Mouse (Mus musculus) heart, postnatal 14 days (tissue): ENCODE results near the gene Trim56. TPM values are rescaled to one million over a fixed set of nuclear protein-coding genes. Genes with fewer than 3 reads are reported as not detected.
"Not testable (repeated sequence)": the region's sequence is repeated elsewhere in the genome, so short reads cannot be mapped to it uniquely, and the experiment has no call there.

Source experiments
- DNase-seq, 2 experiments: peaks; one replicate each; pipeline ENCODE4 v3.0.0; 2021 to 2022
- intact Hi-C: fragments of 180-260 bp; cut with DNase I; formaldehyde crosslinking; loops from one replicate; pipeline ENCODE4 v1.15.1; 2025
- long read RNA-seq, 2 experiments: library from polyadenylated mRNA; stranded (forward); transcript quantifications; one replicate each; pipeline ENCODE4 v2.0.0; 2021
- total RNA-seq, 2 experiments: library from RNA; stranded (reverse); gene quantifications; 2 replicates each; pipeline ENCODE4 v1.2.3; 2021

Trim56 gene
- 10 to 100 TPM; 19.4 to 20.4 TPM for total RNA-seq
- long read RNA-seq, experiment 1, partial matches to known transcripts, result 0 of 6 reads
- long read RNA-seq, experiment 1, other reads (novel, unspliced or antisense), result 6 of 6 reads
- long read RNA-seq, experiment 2, partial matches to known transcripts, result 0 of 1 reads
- long read RNA-seq, experiment 2, other reads (novel, unspliced or antisense), result 1 of 1 reads

- intact Hi-C loops, result no loop called here
- DNase-seq, result peak; percentile 80 to 81
Observed at GRCm38 (mm10) chr5:137115866-137116847, at the start of gene Trim56. Gene Trim56, minus strand, starts transcription at chr5:137116209.

GRCm38 (mm10) chr5:137161853-137162252 is 45.8 kb upstream of the Trim56 start:
- no peak for DNase-seq
- intact Hi-C loops, result no loop called here

- DNase-seq, result peak; percentile 50 to 65
- intact Hi-C loops, result no loop called here
Observed at GRCm38 (mm10) chr5:137159461-137159860, 43.5 kb upstream of the Trim56 start.

GRCm38 (mm10) chr5:137153289-137153688 is 37.3 kb upstream of the Trim56 start:
- intact Hi-C loops, result no loop called here
- DNase-seq, result no peak

- DNase-seq, result no peak
- intact Hi-C loops, result no loop called here
Observed at GRCm38 (mm10) chr5:137152623-137153022, 36.6 kb upstream of the Trim56 start.

- intact Hi-C loops, DNase-seq: not testable (repeated sequence)
Observed at GRCm38 (mm10) chr5:137149272-137149882, 33.4 kb upstream of the Trim56 start, which contains the start of gene Muc3. Gene Muc3, minus strand, starts transcription at chr5:137149322.

- intact Hi-C loops, result no loop called here
- no peak for DNase-seq
Observed at GRCm38 (mm10) chr5:137140836-137141235, 24.8 kb upstream of the Trim56 start.

GRCm38 (mm10) chr5:137138977-137139376 is 23.0 kb upstream of the Trim56 start:
- intact Hi-C loops, result loop anchor here (10.0 kb wide), 1 partner anchor 346 kb away; no protein-coding TSS in a partner anchor
- no peak for DNase-seq

GRCm38 (mm10) chr5:137134959-137135358 is 18.9 kb upstream of the Trim56 start:
- DNase-seq, result peak; percentile 39 to 47
- intact Hi-C loops, result loop anchor here (5.0 to 10.0 kb wide), 2 partner anchors 242 to 350 kb away; no protein-coding TSS in a partner anchor

GRCm38 (mm10) chr5:137131490-137131889 is 15.5 kb upstream of the Trim56 start:
- peak; percentile 74 to 76 for DNase-seq
- intact Hi-C loops, result loop anchor here (1.0 to 10.0 kb wide), 3 partner anchors 155 to 353 kb away; no protein-coding TSS in a partner anchor

- DNase-seq, result no peak
- intact Hi-C loops, result no loop called here
Observed at GRCm38 (mm10) chr5:137129281-137129680, 13.3 kb upstream of the Trim56 start.

GRCm38 (mm10) chr5:137123516-137123915 is 7.5 kb upstream of the Trim56 start:
- DNase-seq, result no peak
- intact Hi-C loops, result loop anchor here (2.0 kb wide), 1 partner anchor 163 kb away; the partner anchor contains the start of gene Ache

- intact Hi-C loops, result loop anchor here (2.0 kb wide), 1 partner anchor 164 kb away; the partner anchor contains the start of gene Ache
- DNase-seq, result peak; percentile 82 to 86
Observed at GRCm38 (mm10) chr5:137122686-137123193, 6.7 kb upstream of the Trim56 start.

GRCm38 (mm10) chr5:137121280-137121679 is 5.3 kb upstream of the Trim56 start:
- intact Hi-C loops, result no loop called here

GRCm38 (mm10) chr5:137118878-137119277 is 2.9 kb upstream of the Trim56 start:
- intact Hi-C loops, result no loop called here
- DNase-seq, result no peak

More at GRCm38 (mm10) chr5:137121280-137121679, 5.3 kb upstream of the Trim56 start:
- DNase-seq, result no peak

- DNase-seq, intact Hi-C loops: not testable (repeated sequence)
Observed at GRCm38 (mm10) chr5:137117994-137118393, 2.0 kb upstream of the Trim56 start.

- DNase-seq, result no peak
- intact Hi-C loops, result no loop called here
Observed at GRCm38 (mm10) chr5:137116987-137117386, 978 bp upstream of the Trim56 start.

GRCm38 (mm10) chr5:137114891-137115561 is 983 bp downstream of the Trim56 start:
- intact Hi-C loops, result no loop called here

GRCm38 (mm10) chr5:137111542-137112408 is 4.2 kb downstream of the Trim56 start:
- intact Hi-C loops, result no loop called here
- no peak for DNase-seq

More at GRCm38 (mm10) chr5:137114891-137115561, 983 bp downstream of the Trim56 start:
- no peak for DNase-seq
